13 mouse cellular contexts compared by ENCODE assay signal in genomic region chr14:29987276-29987675, GRCm38 (mm10).
"Had no signal": no experiment of that assay in that cellular context is flagged by ENCODE, and none has a peak within 500 bp of the region (broad histone marks: within the 10 kb centered on the region; RNA-seq: fewer than 3 reads in every experiment).

No protein-coding gene starts in this region.

- DNase-seq: lung, embryonic 14.5 days; lung, postnatal 10 days; lung, postnatal 4 days; midbrain, embryonic 14.5 days; retina, postnatal 1 day; right cerebral cortex, adult 18-20 months; right cerebral cortex, postnatal 25 days; right cerebral cortex, postnatal 4 days; spleen, adult 18-20 months; thymus, adult 18-20 months; thymus, postnatal 14 days; thymus, postnatal 36 days had no signal

- ATAC-seq: midbrain, embryonic 16.5 days had no signal
